Mouse (Mus musculus): ENCODE measurements around the gene Gm28230. TPM values are rescaled to one million over a fixed set of nuclear protein-coding genes. Genes with fewer than 3 reads are reported as not detected.

The Gm28230 gene
- polyA plus RNA-seq, 2 experiments from 2014 or later = not detected

- no peak for ATAC-seq
These were observed 1.4 kb upstream of the Gm28230 start for GRCm38 (mm10) chr2:74725171-74725570.

- ATAC-seq = no peak
These were observed 578 bp downstream of the Gm28230 start for GRCm38 (mm10) chr2:74726973-74727639.

GRCm38 (mm10) chr2:74727640-74728302, 1.2 kb downstream of the Gm28230 start:
- ATAC-seq = no peak

GRCm38 (mm10) chr2:74728303-74728680, 1.8 kb downstream of the Gm28230 start:
- ATAC-seq = no peak

DNA sequence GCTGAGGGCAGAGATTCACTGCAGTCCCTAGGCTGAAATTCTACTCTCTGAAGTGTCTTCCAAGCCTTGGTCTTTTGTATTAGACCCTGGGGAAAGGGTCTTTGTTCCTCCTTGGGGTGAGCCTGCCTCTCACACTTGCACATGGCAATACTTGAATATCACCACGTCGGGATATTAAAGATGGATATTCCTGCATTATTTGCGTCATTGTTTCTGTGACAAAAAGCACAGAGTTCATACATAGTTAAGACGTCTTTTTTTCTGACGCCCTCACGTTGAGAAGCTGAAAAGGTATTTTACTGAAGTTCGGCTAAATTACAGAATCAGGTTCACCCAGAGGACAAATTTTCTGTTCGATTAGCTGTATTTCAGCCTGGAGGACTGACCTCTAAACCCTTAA, 3.8 kb downstream of the Gm28230 start:
- no peak for ATAC-seq

DNA sequence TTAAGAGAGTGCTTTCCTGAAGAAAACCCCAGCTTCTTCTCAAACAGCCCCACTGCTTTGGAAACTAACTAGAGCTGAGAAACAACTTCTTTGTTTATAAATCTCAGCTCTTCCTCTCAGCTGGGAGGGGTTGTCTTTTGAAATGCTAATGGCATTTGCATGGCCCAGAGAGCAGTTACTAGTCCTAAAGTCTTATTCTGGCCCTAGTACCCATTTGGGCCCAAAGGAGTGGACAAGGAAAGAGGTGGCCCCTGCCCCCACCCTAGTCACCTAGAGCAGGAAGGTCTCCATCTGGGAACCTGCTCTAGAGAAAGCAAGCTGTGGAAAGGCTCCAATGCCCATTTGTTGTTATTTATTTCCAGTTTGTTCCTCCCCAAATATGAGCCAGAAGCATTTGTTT, 4.5 kb downstream of the Gm28230 start:
- ATAC-seq = no peak

- no peak for ATAC-seq
These were observed 5.4 kb downstream of the Gm28230 start for GRCm38 (mm10) chr2:74731799-74732512.

- no peak for ATAC-seq
These were observed 6.2 kb downstream of the Gm28230 start for GRCm38 (mm10) chr2:74732513-74733316.

- no peak for ATAC-seq
These were observed 6.8 kb downstream of the Gm28230 start for GRCm38 (mm10) chr2:74733317-74733661.

DNA sequence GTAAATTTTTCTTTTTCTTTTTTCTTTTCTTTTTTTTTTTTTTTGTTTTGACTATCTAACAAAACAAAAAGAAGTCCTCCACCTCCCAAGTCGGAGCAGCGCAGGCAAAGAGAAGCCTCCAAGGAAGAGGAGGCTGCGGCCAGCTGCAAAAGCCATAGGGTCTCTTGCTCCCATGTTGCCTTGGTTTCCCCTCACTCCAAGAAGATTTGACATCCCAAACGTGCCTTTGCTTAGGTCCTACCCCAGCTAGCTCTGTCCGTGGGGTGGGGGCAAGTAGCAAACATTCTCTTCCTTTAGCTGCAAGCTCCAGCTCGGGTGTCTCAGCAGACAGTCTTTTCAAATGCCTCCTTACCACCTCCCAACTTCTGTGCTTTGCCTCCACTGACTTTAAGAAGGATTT, 7.2 kb downstream of the Gm28230 start:
- no peak for ATAC-seq

GRCm38 (mm10) chr2:74734451-74734850, 7.9 kb downstream of the Gm28230 start:
- no peak for ATAC-seq

DNA sequence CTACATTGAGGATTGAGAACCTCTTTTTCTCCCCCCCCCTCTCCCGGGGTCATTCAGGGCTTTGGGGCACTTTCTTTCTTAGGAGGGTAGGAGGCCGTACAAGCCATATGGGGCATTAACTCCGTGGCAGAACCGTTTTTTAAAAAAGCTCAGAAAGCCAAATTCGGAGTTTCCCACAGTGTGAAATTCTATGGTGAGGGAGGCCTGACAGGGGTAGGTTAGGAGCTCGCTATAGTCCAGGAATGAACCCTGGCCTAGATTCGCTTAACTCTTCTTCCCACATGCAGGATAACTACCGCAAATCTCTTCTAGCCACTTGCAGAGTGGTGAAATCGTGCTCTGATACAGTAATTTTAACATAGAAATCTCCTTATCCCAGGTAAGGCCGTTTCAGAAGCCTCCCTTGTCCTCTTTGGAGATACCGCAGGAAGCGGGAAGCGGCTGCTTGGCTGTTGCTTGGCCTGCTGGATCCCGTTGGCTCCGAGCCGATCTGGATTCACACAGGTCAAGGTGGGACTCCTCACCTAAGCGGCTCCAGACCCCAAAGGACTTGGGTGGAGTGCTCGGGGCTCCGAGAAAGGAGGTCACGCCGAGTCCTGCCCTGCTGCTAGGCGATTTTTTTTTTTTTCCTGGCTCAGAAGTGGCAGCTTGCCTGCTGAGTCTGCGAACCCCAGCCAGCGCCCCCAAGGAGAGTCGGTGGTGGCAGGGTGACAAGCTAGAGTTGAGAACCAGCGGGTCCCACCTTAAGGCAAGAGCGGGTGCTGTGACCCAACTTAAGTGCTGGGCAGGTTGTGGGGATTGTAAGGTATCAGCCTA, 8.7 kb downstream of the Gm28230 start:
- ATAC-seq = no peak

- no peak for ATAC-seq
These were observed 9.5 kb downstream of the Gm28230 start for GRCm38 (mm10) chr2:74735851-74736687.

GRCm38 (mm10) chr2:74736688-74737577, 10.4 kb downstream of the Gm28230 start:
- no peak for ATAC-seq

DNA sequence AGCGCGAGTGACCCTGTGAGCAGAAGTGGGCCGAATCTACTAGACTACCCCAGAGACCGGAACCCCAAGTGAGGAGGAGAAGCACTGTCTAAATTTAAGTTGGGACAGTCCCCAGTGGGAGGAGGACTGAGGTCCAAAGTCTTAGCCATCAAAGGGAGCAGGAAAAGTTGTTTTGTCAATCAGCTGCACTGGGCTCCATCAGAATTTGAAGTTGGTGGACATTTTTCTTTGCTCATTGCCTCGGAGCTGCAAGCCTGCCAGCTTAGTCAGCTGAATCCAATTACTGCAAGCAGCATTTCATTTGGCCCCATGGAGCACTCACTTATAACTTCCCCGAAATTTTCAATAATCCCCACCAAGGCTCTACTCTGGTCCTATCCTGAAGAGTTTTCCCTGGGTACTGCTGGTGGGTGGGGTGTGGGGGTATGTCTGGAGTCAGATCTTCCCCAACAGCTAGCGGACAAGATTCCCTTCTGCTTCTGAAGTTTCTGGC, 11.1 kb downstream of the Gm28230 start:
- ATAC-seq = no peak

DNA sequence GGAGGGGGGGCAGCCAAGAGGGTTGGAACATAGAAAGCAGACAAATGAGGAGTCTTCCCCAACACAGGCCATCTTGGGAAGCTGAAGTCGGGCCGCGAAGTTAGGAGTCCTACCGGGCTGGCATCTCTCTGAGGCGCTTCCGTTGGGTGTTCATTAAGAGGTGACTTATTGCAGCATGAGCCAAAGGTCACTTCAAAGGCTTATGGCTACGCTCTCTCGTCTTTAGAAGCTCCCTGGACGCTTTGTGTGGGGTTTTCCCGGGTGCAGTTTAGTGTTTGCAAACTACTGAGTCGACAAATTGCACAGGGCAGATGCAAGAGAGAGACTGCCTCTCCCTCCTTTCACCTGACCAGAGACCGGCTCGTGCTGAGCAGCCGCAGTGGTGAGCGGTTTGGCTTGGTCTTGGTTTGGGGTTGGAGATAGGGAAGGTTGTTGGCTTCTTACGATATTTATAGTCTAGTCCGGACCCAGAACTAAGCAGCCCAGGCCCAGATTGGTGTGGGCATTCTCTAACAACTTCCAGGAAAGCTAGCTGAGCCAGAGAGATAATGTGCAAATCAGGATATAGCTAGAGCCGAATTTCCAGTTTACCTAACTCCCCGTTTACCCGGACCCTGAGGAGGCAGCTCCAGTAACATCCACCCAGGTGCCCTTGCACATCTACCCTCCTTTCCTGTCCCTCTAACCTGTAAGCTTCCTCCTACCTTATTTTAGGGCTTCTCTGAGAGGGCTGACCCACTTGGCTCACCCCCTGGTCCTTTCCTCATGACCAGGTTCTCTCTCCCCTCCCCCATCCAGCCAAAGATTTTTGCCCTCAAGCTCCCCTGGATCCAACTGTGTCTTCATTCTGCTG, 12.3 kb downstream of the Gm28230 start:
- no peak for ATAC-seq

DNA sequence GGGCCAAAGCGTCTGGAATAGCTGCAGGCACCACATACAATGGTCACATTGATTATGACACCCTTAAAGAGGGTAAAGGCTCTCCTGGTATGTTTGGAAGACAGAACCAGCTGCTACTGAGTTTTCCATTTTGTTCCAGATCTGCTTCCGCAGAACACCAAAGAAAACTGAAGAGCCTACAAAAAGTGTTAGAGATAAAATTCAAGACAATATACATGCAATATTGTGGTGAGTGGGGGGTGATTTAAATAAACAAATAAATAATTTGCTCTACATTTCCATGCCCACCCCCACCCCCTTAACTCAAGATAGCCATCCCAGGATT, 12.9 kb downstream of the Gm28230 start:
- ATAC-seq = no peak

DNA sequence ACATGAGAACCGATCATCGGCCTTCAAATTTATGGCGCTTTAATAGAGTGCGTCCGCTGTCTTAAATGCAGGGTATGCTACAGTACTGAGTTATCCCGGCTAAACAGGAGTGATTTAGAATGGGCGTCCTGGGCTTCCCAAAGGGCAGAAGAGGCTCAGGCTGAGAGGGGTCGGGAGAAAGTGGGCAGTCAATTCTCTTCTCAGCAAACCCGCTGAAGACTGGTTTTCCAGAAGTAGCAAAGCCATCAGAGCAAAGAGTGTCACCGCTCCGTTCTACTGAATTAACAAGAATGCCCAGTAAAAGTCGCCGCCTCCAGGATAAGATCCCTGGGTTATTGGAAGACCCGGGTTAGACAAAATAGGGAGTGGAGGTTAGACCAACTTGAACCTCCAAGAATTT, 13.3 kb downstream of the Gm28230 start:
- no peak for ATAC-seq

All from activated CD4-positive, CD25-positive, alpha-beta regulatory T cell, adult 4 months (primary cell).